Mouse (Mus musculus) cerebellum, adult 11 months (tissue): Measurements from ENCODE around the gene Zfp385a.
"Not testable (repeated sequence)": the region's sequence is repeated elsewhere in the genome, so short reads cannot be mapped to it uniquely, and the experiment has no call there.

Source experiments
- DNase-seq: peaks from one replicate; pipeline ENCODE4 v3.0.0; 2022

Gene Zfp385a

DNA sequence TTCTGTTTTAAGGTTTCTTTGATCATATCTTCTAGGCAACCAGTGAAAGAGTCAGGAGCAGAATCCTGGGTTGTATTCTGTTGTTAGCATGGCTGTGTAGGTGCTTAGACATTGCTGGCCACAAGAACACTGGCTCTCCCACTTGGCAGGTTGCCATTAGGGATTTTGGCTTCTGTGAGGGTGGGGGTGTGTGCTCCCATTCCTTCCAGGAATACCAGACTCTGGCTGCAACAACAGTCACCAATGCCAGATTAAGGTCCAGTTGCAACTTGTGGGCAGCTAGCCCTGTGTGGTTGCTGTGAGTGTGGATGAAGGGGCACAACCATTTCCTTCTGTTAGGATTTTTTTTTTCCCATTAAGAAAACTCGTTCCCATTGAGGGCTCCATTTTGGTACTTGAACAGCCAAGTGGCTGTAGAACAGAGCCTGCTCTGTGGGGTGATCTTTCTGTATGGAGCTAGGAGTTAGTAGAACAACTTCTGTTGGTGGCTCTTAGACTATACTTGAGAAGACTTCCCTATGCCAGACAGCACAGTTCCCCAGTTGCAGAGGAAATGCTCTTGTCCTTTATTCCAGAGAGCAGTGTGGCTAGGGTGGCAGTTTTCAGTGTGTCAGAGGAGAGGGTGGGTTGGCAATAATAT lies 54.0 kb downstream of the Zfp385a start:
- DNase-seq = peak; percentile 21

GRCm38 (mm10) chr15:103284647-103285046 lies 55.2 kb downstream of the Zfp385a start:
- no peak for DNase-seq

DNA sequence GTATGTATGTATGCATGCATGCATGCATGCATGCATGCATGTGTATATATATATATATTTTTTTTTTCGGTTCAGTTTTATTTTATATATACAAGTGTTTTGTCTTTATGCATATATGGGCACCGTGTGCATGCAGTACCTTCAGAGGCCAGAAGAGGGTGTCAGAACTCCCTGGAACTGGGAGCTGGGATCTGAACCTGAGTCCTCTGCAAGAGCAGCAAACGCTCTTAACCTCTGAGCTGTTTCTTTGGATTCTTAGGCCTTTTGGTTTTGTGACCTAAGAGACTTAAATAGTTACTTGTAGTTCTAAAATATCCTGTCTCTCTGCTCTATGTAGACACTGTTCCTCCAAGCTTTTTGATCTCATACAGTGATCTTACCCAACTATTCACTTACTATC lies 55.8 kb downstream of the Zfp385a start:
- peak; percentile 22 for DNase-seq

- no peak for DNase-seq
Measured at GRCm38 (mm10) chr15:103281465-103282205, 58.3 kb downstream of the Zfp385a start.

DNA sequence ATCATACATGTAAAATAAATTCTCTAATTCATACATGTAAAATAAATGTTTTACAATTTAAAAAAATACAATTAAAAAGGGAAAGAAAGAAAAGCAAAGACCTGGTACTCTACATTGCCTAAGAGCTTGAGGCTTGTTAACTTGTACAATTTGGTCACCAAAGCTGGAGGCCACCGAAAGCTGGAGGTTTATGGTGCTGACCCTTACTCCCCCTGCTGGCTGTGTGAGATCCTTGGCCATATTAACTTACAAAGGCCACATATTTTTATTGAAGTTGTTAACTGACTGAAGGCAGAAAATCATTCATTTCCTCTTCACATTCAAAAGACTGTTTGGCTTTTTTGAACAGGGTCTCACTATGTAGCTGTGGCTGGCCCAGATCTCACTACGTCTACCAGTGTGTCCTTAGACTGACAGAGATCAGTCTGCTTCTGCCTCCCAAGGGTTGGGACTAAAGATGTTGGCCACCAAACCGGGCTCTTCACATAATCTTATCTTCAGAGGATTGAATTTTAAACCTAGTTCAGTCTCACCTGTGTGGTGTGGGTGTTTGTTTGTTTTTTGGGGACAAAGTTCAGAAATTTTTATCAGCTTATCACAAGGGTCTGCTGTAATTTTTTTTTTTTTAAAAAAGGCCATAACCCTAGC lies 59.0 kb downstream of the Zfp385a start:
- DNase-seq = no peak

DNA sequence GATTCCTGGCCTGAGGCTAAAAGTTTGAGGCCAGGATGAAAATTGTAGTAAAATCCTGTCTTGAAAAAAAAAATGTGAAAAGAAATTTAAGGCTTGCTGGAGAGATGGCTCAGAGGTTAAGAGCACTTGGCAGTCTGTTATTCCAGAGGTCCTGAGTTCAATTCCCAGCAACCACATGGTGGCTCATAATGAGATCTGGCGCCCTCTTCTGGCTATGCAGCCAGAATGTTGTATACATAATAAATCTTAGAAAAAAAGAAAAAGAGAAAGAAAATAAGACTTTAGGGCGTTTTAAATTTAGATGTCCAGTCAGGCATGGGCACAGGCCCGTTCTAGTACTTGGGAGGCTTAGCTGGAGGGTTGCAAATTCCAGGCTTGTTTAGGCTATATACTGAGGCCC lies 60.1 kb downstream of the Zfp385a start:
- DNase-seq = no peak

- DNase-seq = no peak
Measured at GRCm38 (mm10) chr15:103277949-103278348, 61.9 kb downstream of the Zfp385a start.

DNA sequence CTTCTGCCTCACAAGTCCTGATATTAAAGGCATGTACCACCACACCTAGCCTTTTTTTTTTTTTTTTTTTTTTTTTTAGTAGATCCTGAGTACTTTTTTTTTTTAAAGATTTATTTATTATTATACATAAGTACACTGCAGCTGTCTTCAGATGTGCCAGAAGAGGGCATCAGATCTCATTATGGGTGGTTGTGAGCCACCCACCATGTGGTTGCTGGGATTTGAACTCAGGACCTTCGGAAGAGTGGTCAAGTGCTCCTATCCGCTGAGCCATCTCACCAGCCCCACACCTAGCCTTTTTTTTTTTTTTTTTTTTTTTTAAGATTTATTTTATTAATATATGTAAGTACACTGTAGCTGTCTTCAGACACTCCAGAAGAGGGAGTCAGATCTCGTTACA lies 64.0 kb downstream of the Zfp385a start:
- not testable (repeated sequence) for DNase-seq

- peak; percentile 93 for DNase-seq
Measured at GRCm38 (mm10) chr15:103272419-103273279, 67.2 kb downstream of the Zfp385a start, which contains the start of gene Copz1. Gene Copz1, plus strand, starts transcription at chr15:103272714.

DNA sequence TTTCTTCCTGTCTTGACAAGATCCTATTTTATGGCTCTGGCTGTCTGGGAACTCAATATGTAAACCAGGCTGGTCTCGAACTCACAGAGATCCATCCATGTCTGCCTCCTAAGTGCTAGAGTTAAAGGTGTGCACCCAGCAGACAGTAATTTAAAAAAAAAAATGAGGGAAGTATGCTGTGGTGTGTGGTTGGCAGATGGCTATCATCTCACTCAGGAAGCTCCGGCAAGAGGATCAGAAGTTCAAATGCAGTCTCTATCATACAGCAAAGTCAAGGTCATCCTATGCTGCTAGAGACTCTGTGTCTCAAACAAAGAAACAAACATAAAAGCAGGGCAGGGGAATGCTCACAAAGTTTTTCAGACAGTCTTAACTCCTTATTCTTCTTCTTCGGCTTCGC lies 71.0 kb downstream of the Zfp385a start:
- no peak for DNase-seq

- no peak for DNase-seq
Measured at GRCm38 (mm10) chr15:103264794-103265193, 75.1 kb downstream of the Zfp385a start.
